Mouse (Mus musculus) forebrain, embryonic 11.5 days (tissue): ENCODE results near the gene Prkacb. TPM values are rescaled to one million over a fixed set of nuclear protein-coding genes. Genes with fewer than 3 reads are reported as not detected.

Source experiments
- ATAC-seq: fragments of 200-750 bp; cut with Nextera tagmentation; replicated peaks from 2 replicates; pipeline ENCODE4 v1.8.0; 2017; ENCODE audit warnings: moderate TSS enrichment; ENCODE audit not compliant: low FRiP score
- DNase-seq: peaks from one replicate; pipeline ENCODE4 v3.0.0-alpha.2; 2017; ENCODE audit warnings: low spot score
- H3K27ac ChIP-seq: fragments of 300-500 bp; sonication (generic); 2 replicates; pipeline ENCODE4 v1.5.1; 2014; ENCODE audit warnings: low read depth, low read length
- H3K27me3 ChIP-seq: fragments of 300-500 bp; sonication (generic); 2 replicates; pipeline ENCODE4 v1.6.1; 2014; ENCODE audit warnings: mild to moderate bottlenecking, low read length, mixed read lengths; ENCODE audit not compliant: control insufficient read depth, insufficient read depth
- H3K36me3 ChIP-seq: fragments of 300-500 bp; sonication (generic); 2 replicates; pipeline ENCODE4 v1.6.1; 2014; ENCODE audit warnings: mild to moderate bottlenecking, low read length, moderate library complexity, mixed read lengths; ENCODE audit not compliant: control insufficient read depth, insufficient read depth
- H3K4me1 ChIP-seq: fragments of 300-500 bp; sonication (generic); replicated peaks from 2 replicates; pipeline ENCODE4 v1.6.1; 2014; ENCODE audit warnings: low read length, mixed read lengths; ENCODE audit not compliant: control insufficient read depth, insufficient read depth
- H3K4me2 ChIP-seq: fragments of 300-500 bp; sonication (generic); 2 replicates; pipeline ENCODE4 v1.6.1; 2014; ENCODE audit warnings: low read depth, mild to moderate bottlenecking, low read length, moderate library complexity, mixed read lengths; ENCODE audit not compliant: severe bottlenecking
- H3K4me3 ChIP-seq: fragments of 300-500 bp; sonication (generic); 2 replicates; pipeline ENCODE4 v1.5.1; 2014; ENCODE audit warnings: low read depth, low read length
- H3K9ac ChIP-seq: fragments of 300-500 bp; sonication (generic); 2 replicates; pipeline ENCODE4 v1.6.1; 2014; ENCODE audit warnings: low read length
- H3K9me3 ChIP-seq: fragments of 300-500 bp; sonication (generic); 2 replicates; pipeline ENCODE4 v1.6.1; 2016; ENCODE audit warnings: low read length, mixed read lengths; ENCODE audit not compliant: control insufficient read depth
- WGBS: fragments of 180-500 bp; shearing (Covaris S2); extraction: QIAGEN DNeasy Blood & Tissue Kit; methylation state at CpG from one replicate; pipeline ENCODE4 v1.1.7; 2014; 5-methylcytosine and 5-hydroxymethylcytosine counted together
- polyA plus RNA-seq: library from polyadenylated mRNA; unstranded; fragments of >200 nt; fragmentation: Nextera tagmentation; extraction: Ambion mirVana; gene quantifications from 2 replicates; pipeline ENCODE4 v1.2.1, GENCODE M21; 2014

Prkacb gene
- polyA plus RNA-seq, result 69.0 and 75.3 TPM in 2 replicates

- Histone ChIP-seq H3K4me2 (peak within 1 kb of the TSS; percentile 79), H3K27ac (peak within 1 kb of the TSS; percentile 63; the same call in 1 of the 2 replicates), H3K36me3 (no peaks in the 10 kb centered on the region), H3K4me3 (peak within 1 kb of the TSS; percentile 92), H3K9ac (peak within 1 kb of the TSS; percentile 91), H3K27me3 (no peaks in the 10 kb centered on the region), H3K4me1 (0 out of 2 replicates have a peak, but pooled peaks cover 2% of the 10 kb centered on the region), H3K9me3 (no peaks in the 10 kb centered on the region)
- DNase-seq (peak; percentile 95), ATAC-seq (peak; percentile 96)
- under 1% methylated on average over 46 of the region's 60 CpGs for WGBS
Measured at GRCm38 (mm10) chr3:146812901-146813393, at the start of gene Prkacb. TSS of gene Prkacb (minus strand) at chr3:146812990.

GRCm38 (mm10) chr3:146860308-146860707 lies 47.5 kb upstream of the Prkacb start:
- Histone ChIP-seq H3K4me1 (no peaks in the 10 kb centered on the region), H3K4me3 (no peak overlapping the region), H3K9me3 (no peaks in the 10 kb centered on the region), H3K27me3 (no peaks in the 10 kb centered on the region), H3K27ac (no peak overlapping the region), H3K4me2 (no peak overlapping the region), H3K9ac (no peak overlapping the region), H3K36me3 (no peaks in the 10 kb centered on the region)
- DNase-seq (no peak), ATAC-seq (no peak)
- WGBS, result 82% methylated on average over 2 of the region's 2 CpGs

DNA sequence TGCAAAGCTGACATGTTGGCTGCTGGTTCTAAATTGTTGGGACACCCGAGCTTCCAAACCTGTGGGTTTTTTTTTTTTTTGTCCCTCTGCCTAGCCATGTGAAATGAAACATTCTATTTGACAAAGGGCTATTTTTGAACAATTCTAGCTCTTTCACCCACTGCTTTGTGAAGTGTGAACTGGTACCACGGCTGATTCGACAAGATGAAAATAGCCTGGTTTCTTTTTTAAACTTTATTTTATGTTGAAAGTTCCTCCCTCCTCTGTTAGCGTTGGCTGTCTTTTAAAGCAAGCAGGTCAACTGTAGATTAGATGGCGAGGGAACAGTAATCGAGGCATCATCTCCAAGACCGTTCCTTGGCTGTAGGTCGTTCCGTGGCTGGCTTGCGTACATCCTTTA lies 44.6 kb upstream of the Prkacb start:
- no peaks in the 10 kb centered on the region for H3K36me3 ChIP-seq
- no peak overlapping the region for H3K4me2 ChIP-seq
- H3K9me3 ChIP-seq, result no peaks in the 10 kb centered on the region
- 85% methylated on average over 10 of the region's 10 CpGs for WGBS
- no peak overlapping the region for H3K4me3 ChIP-seq
- no peak for DNase-seq
- no peak for ATAC-seq
- H3K9ac ChIP-seq, result no peak overlapping the region
- no peaks in the 10 kb centered on the region for H3K27me3 ChIP-seq
- H3K4me1 ChIP-seq, result no peaks in the 10 kb centered on the region; the same call in 1 of the 2 replicates
- H3K27ac ChIP-seq, result no peak overlapping the region

DNA sequence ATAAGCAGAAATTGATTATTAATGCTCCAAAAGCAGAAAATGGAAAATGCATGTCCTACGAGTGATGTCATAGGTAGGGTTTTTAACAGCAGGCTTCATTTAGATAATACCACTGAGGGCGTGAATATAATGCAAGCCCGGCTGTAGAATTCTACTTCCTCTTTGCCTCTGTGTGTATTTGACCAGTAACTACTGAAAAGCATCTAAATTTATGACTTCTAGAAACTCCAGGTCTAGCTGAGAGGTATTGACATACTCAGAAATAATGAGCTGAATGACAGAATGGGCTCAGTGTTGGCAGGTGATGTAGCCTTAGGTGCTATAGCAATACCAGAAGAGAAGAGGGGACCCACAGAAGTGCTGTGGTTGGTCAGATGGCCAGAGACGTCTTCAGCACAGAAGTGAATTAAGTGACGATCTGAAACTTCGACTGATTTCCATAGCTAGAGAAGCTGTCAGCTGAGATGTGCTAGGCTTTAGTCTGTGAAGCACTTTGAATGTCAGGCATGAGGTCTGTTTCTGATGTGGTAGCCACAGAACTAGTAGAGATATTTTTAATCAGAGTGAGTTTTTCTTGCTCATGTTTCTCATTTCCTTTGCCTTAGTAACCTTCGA lies 41.8 kb upstream of the Prkacb start:
- no peak for DNase-seq
- H3K4me2 ChIP-seq, result no peak overlapping the region
- no peak for ATAC-seq
- H3K4me1 ChIP-seq, result peaks cover 4% of the 10 kb centered on the region; the same call in 1 of the 2 replicates
- H3K9ac ChIP-seq, result no peak overlapping the region
- no peaks in the 10 kb centered on the region for H3K36me3 ChIP-seq
- H3K4me3 ChIP-seq, result no peak overlapping the region
- WGBS, result 85% methylated on average over 7 of the region's 7 CpGs
- no peaks in the 10 kb centered on the region for H3K27me3 ChIP-seq
- no peak overlapping the region for H3K27ac ChIP-seq
- H3K9me3 ChIP-seq, result no peaks in the 10 kb centered on the region

- peak; percentile 97 for ATAC-seq
- no peaks in the 10 kb centered on the region for H3K27me3 ChIP-seq
- peak within 1 kb of the TSS; percentile 83 for H3K4me2 ChIP-seq
- no peaks in the 10 kb centered on the region for H3K9me3 ChIP-seq
- H3K4me3 ChIP-seq, result peak within 1 kb of the TSS; percentile 67
- H3K9ac ChIP-seq, result peak within 1 kb of the TSS; percentile 75
- no peaks in the 10 kb centered on the region for H3K36me3 ChIP-seq
- peak; percentile 87 for DNase-seq
- H3K27ac ChIP-seq, result no peak within 1 kb of the TSS
- H3K4me1 ChIP-seq, result peaks cover 4% of the 10 kb centered on the region; the same call in 1 of the 2 replicates
- under 1% methylated on average over 34 of the region's 36 CpGs for WGBS
Measured at GRCm38 (mm10) chr3:146851966-146852891, 39.4 kb upstream of the Prkacb start, which contains the start of gene Ttll7. TSS of gene Ttll7 (plus strand) at chr3:146852367.

DNA sequence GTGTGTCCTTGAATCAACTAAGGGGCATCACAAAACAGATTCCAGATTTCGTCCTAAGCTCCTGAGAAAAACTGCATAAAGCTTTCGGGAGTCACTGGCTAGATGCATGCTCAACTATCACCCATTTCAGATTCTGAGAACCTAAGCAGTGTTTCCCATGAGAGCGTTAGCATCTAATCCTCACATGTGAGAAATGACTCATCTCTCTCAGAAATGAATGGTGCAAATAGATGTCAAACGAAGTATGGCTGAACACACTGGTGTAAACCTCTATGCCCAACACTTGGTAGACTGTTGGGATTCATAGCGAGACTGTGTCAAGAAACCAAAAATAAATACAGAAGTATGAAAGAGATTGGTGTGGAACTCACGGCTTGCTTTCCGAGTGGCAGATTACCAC lies 36.6 kb upstream of the Prkacb start:
- H3K36me3 ChIP-seq, result no peaks in the 10 kb centered on the region
- no peaks in the 10 kb centered on the region for H3K9me3 ChIP-seq
- no peak overlapping the region for H3K27ac ChIP-seq
- no peak overlapping the region for H3K4me2 ChIP-seq
- DNase-seq, result no peak
- H3K27me3 ChIP-seq, result no peaks in the 10 kb centered on the region
- peaks cover 4% of the 10 kb centered on the region; the same call in 1 of the 2 replicates for H3K4me1 ChIP-seq
- ATAC-seq, result no peak
- 92% methylated on average over 7 of the region's 7 CpGs for whole genome bisulfite sequencing
- H3K4me3 ChIP-seq, result no peak overlapping the region
- H3K9ac ChIP-seq, result no peak overlapping the region

DNA sequence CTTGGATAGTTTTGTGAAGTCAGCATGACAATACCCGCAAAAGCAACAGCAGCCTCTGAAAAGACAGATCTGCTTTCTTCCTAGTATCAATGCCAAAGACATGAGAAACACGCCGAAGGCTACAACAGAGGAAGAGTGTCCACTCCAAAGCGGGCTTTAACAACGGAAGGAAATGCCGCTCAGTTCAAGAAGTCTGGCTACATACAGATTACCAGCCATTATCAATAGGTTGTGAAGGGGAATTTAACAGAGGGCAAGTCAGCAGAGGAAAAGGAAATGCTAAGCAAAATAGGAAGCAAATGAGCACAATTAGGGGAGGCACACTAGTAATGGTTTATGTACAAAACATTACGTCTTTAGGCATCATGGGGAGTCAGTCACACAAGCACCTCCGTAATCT lies 35.3 kb upstream of the Prkacb start:
- no peaks in the 10 kb centered on the region for H3K27me3 ChIP-seq
- ATAC-seq, result no peak
- 90% methylated on average over 8 of the region's 8 CpGs for WGBS
- H3K4me2 ChIP-seq, result no peak overlapping the region
- no peaks in the 10 kb centered on the region for H3K36me3 ChIP-seq
- H3K9ac ChIP-seq, result no peak overlapping the region
- DNase-seq, result no peak
- H3K27ac ChIP-seq, result no peak overlapping the region
- peaks cover 4% of the 10 kb centered on the region; the same call in 1 of the 2 replicates for H3K4me1 ChIP-seq
- H3K4me3 ChIP-seq, result no peak overlapping the region
- H3K9me3 ChIP-seq, result no peaks in the 10 kb centered on the region

DNA sequence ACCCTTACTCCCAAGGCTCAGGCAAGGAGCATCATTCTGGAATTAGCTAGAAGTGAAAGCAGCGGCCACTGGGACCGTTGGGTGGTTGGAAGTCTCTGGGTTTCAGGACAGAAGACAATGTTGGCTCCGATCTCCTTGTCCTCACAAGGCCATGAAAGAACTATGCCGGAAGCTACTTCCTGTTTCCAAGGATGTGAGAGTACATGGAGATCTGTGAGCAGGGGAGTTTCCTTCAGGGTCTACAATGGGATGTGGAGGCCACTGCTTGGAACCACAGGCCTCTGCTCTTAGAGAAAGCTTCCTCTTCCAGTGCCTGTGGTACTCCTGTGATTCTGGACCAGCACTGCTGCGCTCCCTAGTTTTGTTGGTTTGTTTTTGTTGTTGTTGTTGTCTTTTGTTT lies 33.4 kb upstream of the Prkacb start:
- no peak overlapping the region for H3K4me3 ChIP-seq
- H3K9ac ChIP-seq, result no peak overlapping the region
- no peaks in the 10 kb centered on the region for H3K27me3 ChIP-seq
- WGBS, result 90% methylated on average over 5 of the region's 5 CpGs
- no peaks in the 10 kb centered on the region for H3K36me3 ChIP-seq
- H3K9me3 ChIP-seq, result no peaks in the 10 kb centered on the region
- H3K4me1 ChIP-seq, result no peaks in the 10 kb centered on the region
- H3K4me2 ChIP-seq, result no peak overlapping the region
- DNase-seq, result no peak
- ATAC-seq, result no peak
- H3K27ac ChIP-seq, result no peak overlapping the region
